Mouse (Mus musculus): ENCODE results near the gene 2010300C02Rik.

2010300C02Rik gene

DNA sequence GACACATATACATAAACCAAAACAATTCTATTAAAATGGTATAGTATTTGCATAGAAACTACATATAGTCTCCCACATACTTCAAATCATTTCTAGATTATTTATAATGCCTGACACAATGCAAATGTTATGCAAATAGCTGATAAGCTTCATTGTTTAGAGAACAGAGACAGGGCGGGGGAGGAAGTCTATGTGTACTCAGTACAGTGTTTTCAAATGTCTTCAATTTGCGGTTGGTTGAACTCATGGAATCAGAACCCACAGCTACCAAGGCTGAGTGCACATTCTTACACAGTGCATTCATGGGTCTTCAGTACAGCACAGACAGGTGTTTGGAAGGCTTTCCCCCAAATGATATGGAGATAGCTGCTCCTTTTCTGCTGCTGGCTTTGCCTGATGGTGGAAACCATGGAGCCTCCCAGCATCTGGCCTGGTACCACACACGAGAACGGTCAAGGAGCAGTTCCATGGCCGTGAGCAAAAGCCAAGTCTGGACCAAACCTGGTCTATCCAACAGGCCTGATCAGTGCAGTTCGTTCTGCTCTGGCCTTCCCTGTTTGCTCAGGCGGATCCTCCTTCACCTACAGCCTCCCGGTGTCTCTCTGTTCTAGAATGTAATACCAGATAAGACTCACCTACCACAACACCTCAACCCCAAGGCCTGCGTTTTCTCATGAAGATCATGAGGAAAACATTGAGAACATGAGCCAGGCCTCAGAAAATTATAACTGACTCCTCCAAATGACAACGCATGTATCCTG lies 8.1 kb downstream of the 2010300C02Rik start:
- DNase-seq (ENCODE audit: low spot score in 2 of 2): no peak

DNA sequence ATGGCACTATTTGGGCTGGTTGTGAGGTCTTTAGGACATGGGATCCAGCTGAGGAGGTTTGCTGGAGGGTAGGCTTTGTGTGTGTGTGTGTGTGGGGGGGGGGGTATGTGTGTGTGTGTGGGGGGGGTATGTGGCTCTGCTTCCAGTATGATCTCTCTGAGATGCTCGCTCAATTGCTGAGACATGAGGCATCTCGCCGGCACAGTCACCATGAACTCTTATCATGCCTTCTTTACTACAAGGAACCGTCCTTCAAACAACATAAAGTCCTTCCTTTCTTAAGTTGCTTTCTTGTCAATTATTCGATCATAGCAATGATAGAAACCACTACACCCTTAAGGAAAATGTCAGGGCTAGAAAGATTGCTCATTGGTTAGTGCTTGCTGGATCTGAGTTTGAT lies 8.8 kb downstream of the 2010300C02Rik start:
- DNase-seq (ENCODE audit: low spot score in 2 of 2): no peak

DNA sequence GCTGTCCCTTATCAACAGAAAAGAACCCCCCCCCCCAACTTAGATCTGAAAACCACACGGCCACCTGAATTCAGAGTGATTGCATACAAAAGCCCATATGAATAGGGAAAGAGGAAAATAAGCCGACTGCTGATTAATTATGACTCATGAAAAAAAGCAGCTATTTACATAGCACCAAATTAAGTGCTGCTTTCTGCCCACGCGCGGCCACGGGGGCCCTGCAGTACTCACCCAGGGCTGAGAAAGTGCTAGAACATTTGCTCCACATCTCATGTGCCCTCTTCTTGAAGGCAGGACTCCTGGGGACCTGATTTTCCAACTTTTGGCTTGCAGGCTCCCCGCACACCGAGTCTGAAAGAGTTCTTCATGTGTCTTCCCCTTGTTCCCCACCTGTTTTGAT lies 10.1 kb downstream of the 2010300C02Rik start:
- no peak for DNase-seq (ENCODE audit: low spot score in 2 of 2)

DNA sequence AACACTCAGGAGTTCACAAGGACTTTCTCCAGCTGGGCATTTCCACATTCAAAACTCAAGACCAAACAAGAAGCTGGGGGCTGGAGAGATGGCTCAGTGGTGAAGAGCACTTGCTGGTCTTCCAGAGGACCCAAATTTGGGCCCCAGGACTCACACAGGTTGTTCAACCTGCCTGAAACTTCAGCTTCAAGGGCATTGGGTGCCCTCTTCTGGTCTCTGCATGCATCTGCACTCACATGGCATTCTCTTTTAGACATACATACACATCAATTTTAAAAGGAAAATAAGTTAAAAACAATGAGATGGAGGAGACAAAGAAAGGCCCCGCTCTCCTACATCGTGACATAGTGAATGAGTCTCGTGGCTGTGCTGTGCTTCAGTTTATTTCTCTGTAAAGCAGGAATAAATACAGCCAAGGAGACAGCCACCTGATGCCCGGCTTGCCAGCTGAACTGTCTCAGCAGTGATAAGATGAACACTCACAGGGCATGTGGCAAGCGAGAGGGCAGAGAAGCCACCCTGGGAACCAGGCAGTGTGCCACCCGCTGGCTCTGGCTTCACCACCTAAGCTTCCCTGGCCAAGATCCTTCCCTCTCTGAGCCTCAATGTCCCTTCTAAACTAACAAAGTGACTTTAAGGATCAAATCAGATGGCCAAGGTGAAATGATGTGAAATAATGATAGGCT lies 11.5 kb downstream of the 2010300C02Rik start:
- DNase-seq (ENCODE audit: low spot score in 2 of 2): no peak

DNA sequence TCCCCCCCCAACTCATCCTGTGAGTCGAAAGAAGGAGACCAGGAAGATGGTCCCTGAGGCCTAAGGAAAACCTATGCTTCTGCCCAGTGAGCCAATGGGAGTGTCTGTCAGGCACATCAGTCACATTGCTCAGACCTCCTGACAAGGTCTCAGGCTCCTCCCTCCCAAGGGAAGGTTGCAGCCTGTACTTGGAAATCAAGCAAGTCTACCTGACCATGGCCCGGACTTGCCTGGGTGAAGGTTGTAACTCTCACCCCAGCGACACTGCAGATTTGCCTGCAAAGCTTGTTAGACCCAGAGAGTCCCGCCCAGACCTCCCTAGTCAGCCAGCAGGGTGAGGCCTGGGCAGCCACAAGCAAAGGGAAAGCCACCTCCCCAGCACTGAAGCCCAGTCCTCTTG lies 17.6 kb downstream of the 2010300C02Rik start:
- no peak for DNase-seq (ENCODE audit: low spot score in 2 of 2)

DNA sequence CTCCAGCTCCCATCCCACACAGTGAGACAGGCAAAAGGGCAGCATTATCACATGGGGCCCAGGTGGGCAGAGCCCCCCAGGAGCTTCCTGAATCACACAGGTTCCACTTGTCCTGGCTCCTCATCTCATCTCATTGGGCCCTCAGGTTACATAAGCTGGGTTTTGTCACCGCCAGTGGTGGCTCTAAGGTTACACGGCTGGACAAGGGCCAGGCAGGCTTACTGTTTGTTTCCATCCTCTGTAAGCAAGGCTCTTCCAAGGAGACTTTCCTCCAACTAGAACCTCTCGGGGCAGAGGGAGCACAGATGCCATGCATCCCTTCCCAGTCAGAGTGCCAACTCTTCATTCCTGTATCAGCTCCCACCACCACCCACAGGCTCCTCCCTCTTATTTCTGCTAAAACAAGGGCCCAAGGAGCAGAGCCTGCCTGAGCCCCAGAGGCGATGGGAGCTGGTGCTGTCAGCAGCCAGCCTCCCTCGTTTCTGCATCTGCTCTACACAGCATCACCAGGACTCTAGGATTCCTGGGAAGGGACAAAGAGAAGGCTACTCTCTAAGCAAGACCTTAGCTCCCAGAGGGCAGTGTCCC lies 20.9 kb downstream of the 2010300C02Rik start:
- DNase-seq (ENCODE audit: low spot score in 2 of 2): no peak

DNA sequence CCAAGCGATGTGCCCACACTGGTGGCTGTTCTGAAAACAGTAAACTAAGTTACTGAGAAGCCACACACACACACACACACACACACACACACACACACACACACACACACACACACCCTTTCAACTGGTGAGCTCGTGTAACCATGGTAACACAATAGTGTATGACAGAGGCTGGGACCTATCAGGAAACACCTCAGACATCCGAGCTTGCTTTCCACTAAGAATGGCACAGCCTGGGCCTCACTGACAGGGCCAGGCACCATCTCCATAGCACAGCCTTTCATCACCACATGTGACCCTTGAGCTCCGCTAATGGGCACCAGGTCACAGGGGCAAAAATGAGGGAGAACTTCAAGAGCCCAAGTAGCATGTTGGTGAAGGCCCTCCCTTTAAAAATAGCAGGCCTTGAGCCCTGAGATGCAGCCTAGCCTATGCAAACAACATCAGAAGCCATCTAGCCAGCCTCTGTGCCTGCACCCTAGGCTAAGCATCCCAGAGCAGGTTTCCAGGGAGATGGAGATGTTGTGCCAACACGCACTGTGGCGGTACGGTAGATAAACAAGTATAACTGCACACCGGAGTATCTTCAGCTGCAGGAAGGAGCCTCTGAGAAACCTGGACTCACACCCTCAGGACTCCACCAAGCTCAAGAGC lies 21.6 kb downstream of the 2010300C02Rik start:
- DNase-seq (ENCODE audit: low spot score in 2 of 2): no peak

DNA sequence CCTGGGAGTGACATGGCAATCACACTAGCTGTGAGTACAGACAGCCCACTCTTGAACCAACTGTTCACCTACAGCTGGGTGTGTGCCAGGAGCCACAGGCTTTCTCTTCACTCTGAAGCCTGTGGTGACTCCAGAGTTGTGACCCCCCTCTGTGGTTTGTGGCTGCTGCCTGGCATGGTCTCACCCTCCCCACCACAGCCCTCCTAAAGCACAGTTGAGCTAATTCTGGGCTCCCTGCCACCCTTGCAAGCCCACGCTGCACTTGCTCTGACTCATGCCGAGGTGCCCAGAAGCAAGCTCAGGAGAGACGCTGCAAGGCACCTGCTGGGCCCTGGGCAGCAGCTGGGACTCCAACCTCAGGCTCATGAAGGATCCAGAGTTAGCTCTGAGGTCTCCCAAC lies 23.0 kb downstream of the 2010300C02Rik start:
- DNase-seq (ENCODE audit: low spot score in 2 of 2): no peak

DNA sequence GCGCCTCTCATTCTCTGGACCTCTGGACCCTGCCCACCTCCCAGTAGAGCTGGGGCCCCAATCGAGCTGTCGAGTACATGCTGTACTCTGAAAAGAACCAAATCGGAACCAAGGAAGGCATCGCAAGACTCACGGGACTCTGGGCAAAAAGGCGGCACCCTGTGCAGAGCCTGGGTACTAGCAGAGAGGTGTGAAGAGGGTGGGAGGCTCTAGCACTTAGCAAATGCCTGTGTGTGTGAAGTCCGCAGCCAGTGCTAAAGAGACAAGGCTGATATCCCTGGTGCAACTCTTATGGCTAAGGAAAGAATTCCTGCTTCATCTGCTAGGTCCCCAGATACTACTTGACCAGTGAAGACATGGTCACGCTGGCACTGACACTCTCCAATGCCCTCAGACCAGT lies 24.2 kb downstream of the 2010300C02Rik start:
- no peak for DNase-seq (ENCODE audit: low spot score in 2 of 2)

DNA sequence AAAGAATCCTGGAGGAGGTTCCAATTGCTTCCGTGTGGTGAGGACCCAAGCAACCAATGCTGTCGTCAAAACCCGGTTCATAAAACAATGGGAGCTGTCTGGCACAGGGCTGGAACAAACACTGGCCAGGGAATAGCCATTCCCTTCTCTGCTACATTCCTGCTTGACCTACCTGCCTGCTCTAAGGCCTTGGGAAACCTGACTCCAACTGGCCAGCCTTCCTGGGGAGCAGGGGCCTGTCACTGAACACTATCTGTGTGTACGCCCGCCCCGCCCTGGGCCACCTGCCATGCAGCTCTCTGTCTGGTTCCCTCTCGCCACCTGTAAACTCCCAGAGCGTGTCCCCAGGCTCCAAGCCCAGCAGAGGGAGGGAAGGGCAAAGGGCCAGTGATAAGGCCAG lies 25.5 kb downstream of the 2010300C02Rik start:
- no peak for DNase-seq (ENCODE audit: low spot score in 2 of 2)

DNA sequence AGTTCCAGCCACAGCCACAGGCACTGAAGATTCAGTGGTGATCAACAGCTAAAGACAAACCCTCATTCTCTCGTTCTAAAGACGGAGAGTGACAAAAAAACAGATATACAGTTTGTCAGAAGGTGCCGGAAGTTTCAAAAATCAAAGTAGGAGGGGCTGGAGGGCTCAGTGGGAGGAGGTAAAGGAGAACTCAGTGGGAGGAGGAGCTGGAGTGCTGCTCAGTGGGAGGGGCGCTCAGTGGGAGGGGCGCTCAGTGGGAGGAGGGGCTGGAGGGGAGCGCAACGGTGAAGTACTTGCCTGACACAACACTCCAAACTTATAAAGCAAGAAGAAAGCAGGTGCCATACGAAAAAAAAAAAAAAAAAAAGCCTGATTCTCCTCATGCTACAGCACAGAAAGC lies 28.7 kb downstream of the 2010300C02Rik start:
- DNase-seq (ENCODE audit: low spot score in 2 of 2): no peak

DNA sequence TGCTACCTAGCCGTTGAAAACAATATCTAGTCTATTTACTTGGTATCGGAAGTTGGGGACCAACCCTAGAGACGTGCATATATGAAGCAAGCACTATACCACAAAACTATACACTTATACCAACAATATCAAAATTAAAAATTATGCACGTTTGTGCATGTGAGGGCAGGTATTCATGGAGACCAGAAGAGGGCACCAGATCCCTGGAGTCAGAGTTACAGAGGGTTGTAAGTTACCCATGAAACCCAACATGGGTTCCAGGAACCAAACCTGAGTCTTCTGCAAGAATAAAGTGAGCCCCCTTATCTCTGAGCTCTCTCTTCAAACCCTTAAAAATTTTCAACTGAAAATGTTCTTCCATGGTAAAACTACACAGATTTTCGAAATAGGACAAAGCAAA lies 29.2 kb downstream of the 2010300C02Rik start:
- no peak for DNase-seq (ENCODE audit: low spot score in 2 of 2)

DNA sequence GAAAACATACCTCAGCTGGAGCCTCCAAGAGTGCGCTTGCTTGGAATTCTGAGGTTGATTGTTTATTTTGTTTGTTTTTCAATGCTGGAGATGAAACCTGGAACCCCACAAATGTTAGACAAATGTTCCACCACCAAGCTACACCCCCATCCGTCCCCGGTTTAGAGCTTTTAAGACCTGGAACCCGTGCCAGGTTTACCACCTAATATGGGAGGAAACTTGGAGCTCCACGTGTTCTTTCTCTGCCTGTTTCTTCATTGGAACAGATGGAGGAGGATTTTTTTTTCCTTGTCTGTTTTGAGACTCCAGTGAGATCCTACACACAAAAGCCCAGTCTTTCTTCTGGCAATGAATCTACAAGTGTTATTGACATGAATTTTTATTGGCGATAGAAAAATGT lies 30.2 kb downstream of the 2010300C02Rik start:
- DNase-seq (ENCODE audit: low spot score in 2 of 2): no peak

DNA sequence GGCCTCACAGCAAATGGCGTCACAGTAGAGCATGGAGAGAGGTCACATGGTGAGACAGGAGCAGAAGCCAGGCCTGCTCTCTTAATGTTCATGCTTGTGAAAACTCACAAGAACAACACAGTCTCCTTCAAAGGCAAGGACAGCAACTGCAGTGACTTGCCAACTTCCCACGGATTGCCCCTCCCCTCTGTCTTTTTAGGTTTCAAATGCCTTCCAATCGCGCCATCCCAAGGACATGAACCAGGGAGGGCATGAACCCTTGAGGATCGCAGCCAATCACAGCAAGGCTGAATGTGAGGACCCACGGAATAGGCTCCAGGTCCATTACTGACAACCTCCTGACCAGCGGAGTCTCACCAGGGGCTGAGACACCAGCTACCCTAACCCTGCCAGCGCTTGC lies 31.5 kb downstream of the 2010300C02Rik start:
- no peak for DNase-seq (ENCODE audit: low spot score in 2 of 2)

DNA sequence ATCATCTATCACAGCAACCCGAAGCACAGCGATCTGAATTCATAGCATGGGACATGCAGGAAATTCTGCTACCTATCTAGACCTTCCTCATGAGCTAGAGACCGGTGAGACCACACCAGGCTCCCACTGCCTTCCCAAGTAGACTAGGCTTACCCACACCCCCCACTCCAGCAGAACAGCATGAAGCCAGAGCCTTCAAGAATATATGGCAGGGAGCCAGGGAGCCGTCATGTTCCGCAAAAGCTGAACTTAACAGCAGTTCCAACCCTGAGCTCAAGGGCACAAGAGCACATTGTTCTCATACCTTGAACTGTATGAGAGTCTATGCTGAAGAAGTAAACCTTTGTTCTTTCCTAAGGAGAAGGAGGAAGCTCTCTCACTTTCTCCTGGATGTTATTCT lies 32.4 kb downstream of the 2010300C02Rik start:
- no peak for DNase-seq (ENCODE audit: low spot score in 2 of 2)

DNA sequence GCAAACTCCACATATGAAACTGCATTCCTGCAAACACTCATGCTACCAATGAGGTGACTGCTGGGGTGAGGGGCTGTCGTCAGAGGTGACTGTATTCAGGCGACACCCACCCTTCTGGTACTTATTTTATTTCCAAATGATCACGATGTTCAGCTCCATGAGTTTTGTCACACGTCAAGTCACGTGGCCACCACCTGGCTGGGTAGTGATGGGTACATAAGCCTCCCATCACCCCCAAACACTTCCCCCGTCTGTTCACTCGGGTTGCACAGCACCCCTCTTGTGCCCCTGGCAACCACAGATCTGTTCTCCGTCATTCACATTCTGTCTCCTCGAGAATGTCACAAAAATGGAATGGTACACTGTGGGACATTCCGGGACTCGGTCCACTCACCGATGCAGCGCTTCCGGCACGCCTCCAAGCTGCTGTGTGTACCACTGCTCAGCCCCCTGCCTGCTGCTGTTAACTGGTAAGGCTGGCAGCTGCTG lies 32.9 kb downstream of the 2010300C02Rik start:
- DNase-seq (ENCODE audit: low spot score in 2 of 2): no peak

DNA sequence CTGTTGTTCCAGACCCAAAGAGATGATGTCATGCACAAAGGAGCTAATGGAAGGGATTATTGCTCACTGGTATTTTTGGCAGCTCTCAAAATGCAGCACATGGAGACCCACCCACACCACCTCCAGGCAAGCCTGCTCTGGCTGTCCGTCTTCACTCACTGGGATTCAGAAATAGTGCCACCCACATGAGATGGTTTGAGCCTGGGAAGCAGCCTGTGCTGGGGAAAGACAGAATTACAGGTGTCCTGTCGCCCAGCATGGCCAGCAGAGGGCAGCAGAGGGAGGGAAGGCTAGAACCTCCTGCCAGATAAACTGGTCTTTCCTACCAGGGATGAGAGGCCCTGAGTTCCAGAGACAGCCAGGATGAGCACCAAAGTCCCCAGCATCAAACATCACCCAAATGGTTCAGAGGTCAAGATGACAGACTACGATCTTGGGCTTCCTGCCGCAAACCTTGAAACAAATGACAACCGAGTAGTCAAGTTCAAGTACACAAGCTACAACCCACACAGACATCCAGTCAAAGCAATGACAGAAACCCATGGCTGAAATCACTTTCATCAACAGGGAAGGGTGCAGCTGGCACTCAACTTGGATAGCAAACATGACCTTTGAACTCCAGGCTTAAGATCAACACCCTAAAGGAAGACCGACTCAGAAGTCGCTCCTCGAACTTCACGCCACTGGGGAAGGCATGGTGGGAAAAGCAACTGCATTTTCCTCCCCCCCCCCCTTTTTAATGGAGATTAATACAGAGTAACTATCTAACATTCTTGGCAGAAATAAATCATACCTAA lies 41.4 kb downstream of the 2010300C02Rik start:
- peak; percentile 61 to 87 for DNase-seq (ENCODE audit: low spot score in 2 of 2)

DNA sequence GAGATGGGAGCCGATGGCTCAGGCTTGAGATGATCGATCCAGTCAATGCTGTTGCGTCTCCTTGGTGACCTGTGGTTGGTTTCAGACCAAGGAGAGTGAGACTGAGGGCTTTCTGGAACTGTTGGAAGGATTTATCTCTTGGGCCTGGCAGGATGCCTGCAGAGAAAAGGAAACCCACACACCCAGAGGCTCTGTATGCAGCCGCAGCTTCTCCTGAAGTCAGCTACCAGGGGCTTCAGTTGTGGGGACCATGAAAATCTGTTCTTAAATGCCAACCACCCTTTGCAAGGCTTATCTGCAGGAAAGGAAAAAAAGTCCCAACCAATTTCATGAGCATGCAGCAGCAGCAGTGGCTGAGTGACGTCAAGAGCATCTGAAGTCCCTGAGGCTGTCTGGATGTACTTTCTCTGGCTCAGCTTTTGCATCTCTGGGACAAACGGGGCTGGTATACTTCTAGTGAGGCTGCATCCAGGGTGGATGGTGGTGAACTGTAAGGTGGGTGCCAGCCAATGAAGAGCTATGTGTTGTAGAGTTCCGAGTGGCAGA lies 42.8 kb downstream of the 2010300C02Rik start:
- DNase-seq (ENCODE audit: low spot score in 2 of 2): no peak

DNA sequence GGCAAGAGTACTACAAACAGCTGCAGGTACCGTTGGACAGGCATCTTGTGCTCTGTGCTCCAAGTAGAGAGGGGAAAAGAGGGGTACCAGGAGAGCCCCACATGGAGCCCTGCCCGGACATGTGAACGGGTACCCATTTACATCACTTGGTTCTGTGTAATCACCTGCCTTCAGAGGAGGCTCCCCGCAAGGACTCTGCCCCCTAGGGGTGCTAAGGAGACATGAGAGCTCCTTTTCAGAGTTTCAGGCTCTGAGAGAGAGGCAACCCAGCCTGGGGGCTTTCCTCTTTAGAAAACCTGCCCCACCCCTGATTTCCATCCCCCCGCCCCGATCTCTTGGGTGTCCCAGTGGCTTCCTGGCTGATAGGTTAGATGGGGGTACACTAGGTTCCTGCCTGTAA lies 44.4 kb downstream of the 2010300C02Rik start:
- no peak for DNase-seq (ENCODE audit: low spot score in 2 of 2)

DNA sequence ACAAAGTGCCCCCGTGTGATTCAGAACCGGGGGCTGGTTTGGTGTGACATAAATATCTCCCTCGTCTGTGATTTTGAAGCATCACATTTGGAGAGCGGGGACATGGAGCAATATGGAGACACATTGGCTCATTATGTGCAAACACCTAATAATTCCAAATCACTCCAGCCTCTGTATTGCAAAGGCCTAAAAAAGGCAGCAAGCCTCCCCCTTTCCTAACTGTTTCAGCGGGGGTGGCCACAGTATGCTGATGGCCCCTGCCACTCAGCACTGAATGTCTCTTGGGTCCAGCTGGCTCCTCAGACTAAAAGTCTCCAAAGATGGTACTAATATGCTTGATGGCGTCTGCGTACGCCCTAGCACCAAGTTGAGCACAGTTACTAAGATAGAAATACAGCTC lies 45.6 kb downstream of the 2010300C02Rik start:
- no peak for DNase-seq (ENCODE audit: low spot score in 2 of 2)

DNA sequence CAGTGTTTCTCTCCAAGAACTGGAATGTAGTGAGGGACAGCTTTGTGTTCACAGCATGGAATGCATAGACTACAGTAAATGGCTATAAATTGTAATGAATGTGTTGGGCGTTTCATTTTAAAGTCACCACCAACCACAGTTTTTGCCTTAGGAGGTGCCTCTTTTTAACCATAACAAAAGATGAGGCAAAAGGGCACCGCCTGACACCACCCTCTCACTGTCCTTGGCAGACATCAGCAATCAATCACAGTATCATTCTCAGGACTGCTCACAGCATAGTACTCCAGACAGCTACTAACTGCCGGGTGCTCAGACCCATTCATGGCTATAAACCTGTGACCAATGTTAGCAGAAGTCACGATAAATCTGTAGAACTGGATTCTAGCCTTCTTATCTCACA lies 48.6 kb downstream of the 2010300C02Rik start:
- no peak for DNase-seq (ENCODE audit: low spot score in 2 of 2)
